Comparison of ENCODE assay signal across 17 mouse cellular contexts in genomic region chr6:115463338-115463737, GRCm38 (mm10).
DNase-seq lines count a peak whose midpoint lies in the region; ATAC-seq and TF ChIP-seq lines count a peak whose summit lies in the region.
"Had no signal": no experiment of that assay in that cellular context is flagged by ENCODE, and none has a peak within 500 bp of the region (broad histone marks: within the 10 kb centered on the region; RNA-seq: fewer than 3 reads in every experiment).

No protein-coding gene starts in this region.

- TF ChIP-seq POLR2A in heart, adult 2 months (IDR thresholded peaks at IDR 0.05; ENCODE audit: insufficient read depth, low read depth, low read length): no peak

- intact Hi-C loops in heart, adult 2 months (cut with DNase I): loop anchor here (5.0 kb wide), 3 partner anchors 34 to 74 kb away; no protein-coding TSS in a partner anchor

- H3K27ac ChIP-seq in heart, adult 2 months: peak overlapping the region; percentile 72
- peak overlapping the region; percentile 58 for H3K27ac ChIP-seq in kidney, embryonic 16.5 days (ENCODE audit: low read length)
- H3K27ac ChIP-seq in midbrain, embryonic 11.5 days (ENCODE audit: low read depth, low read length): no peak overlapping the region
- H3K27ac ChIP-seq in midbrain, embryonic 15.5 days: no peak overlapping the region
- peak overlapping the region; percentile 49; the same call in 1 of the 2 replicates for H3K27ac ChIP-seq in stomach, postnatal 0 days (replicated peaks)
- H3K27ac ChIP-seq: hindbrain, embryonic 15.5 days; limb, embryonic 15.5 days; midbrain, embryonic 12.5 days had no signal

- WGBS in heart, adult 2 months: 37% methylated on average over 2 of the region's 2 CpGs
- WGBS in kidney, embryonic 16.5 days: 24% methylated on average over 2 of the region's 2 CpGs
- WGBS in midbrain, embryonic 11.5 days: 88% methylated on average over 2 of the region's 2 CpGs
- WGBS in midbrain, embryonic 15.5 days: 81% methylated on average over 2 of the region's 2 CpGs
- 32% methylated on average over 2 of the region's 2 CpGs for WGBS in stomach, postnatal 0 days

- ATAC-seq in kidney, embryonic 16.5 days (ENCODE audit: low FRiP score, low TSS enrichment): 0 out of 2 replicates have a peak, but pooled peaks have one; percentile 9
- ATAC-seq in midbrain, embryonic 11.5 days (ENCODE audit: low FRiP score): no peak
- ATAC-seq in midbrain, embryonic 15.5 days (replicated peaks): no peak
- ATAC-seq in stomach, postnatal 0 days (ENCODE audit: low FRiP score, low TSS enrichment): no peak; the same call in 1 of the 2 replicates
- ATAC-seq: forebrain, embryonic 14.5 days had no signal

- H3K36me3 ChIP-seq in heart, adult 2 months (ENCODE audit: control insufficient read depth, insufficient read depth, low read length): peaks cover 9% of the 10 kb centered on the region
- no peaks in the 10 kb centered on the region for H3K36me3 ChIP-seq in kidney, embryonic 16.5 days (ENCODE audit: insufficient read depth, low read length)
- no peaks in the 10 kb centered on the region for H3K36me3 ChIP-seq in midbrain, embryonic 11.5 days (ENCODE audit: control insufficient read depth, insufficient read depth, low read length)
- H3K36me3 ChIP-seq in midbrain, embryonic 15.5 days (replicated peaks): no peaks in the 10 kb centered on the region
- H3K36me3 ChIP-seq in stomach, postnatal 0 days (ENCODE audit: control insufficient read depth, insufficient read depth, low read length): no peaks in the 10 kb centered on the region; the same call in 1 of the 2 replicates
- H3K36me3 ChIP-seq: hindbrain, embryonic 15.5 days; limb, embryonic 15.5 days; midbrain, embryonic 12.5 days had no signal

- no peaks in the 10 kb centered on the region; the same call in 1 of the 2 replicates for H3K4me1 ChIP-seq in heart, adult 2 months (ENCODE audit: control insufficient read depth, insufficient read depth, low read length)
- 0 out of 2 replicates have a peak, but pooled peaks cover 3% of the 10 kb centered on the region for H3K4me1 ChIP-seq in kidney, embryonic 16.5 days (ENCODE audit: insufficient read depth, low read length)
- H3K4me1 ChIP-seq in midbrain, embryonic 11.5 days (ENCODE audit: control insufficient read depth, insufficient read depth, low read length): no peaks in the 10 kb centered on the region
- H3K4me1 ChIP-seq in midbrain, embryonic 15.5 days: no peaks in the 10 kb centered on the region
- no peaks in the 10 kb centered on the region for H3K4me1 ChIP-seq in stomach, postnatal 0 days (replicated peaks; ENCODE audit: control insufficient read depth, insufficient read depth)
- H3K4me1 ChIP-seq: hindbrain, embryonic 15.5 days; limb, embryonic 15.5 days had no signal

- no peak for TF ChIP-seq EP300 in heart, adult 2 months (IDR thresholded peaks at IDR 0.05; ENCODE audit: insufficient read depth, low read depth, low read length)
- no peak for TF ChIP-seq EP300 in stomach, postnatal 0 days (optimal IDR thresholded peaks at IDR 0.05)

- no peaks in the 10 kb centered on the region for H3K79me2 ChIP-seq in heart, adult 2 months (replicated peaks; ENCODE audit: control insufficient read depth, insufficient read depth, low read length)

- no peaks in the 10 kb centered on the region for H3K27me3 ChIP-seq in heart, adult 2 months (ENCODE audit: control insufficient read depth, insufficient read depth, low read length)
- no peaks in the 10 kb centered on the region for H3K27me3 ChIP-seq in kidney, embryonic 16.5 days (ENCODE audit: insufficient read depth, low read length)
- H3K27me3 ChIP-seq in midbrain, embryonic 11.5 days (ENCODE audit: control insufficient read depth, insufficient read depth, low read length): no peaks in the 10 kb centered on the region
- no peaks in the 10 kb centered on the region for H3K27me3 ChIP-seq in midbrain, embryonic 15.5 days (replicated peaks)
- no peaks in the 10 kb centered on the region for H3K27me3 ChIP-seq in stomach, postnatal 0 days (ENCODE audit: control insufficient read depth, insufficient read depth, low read length)
- H3K27me3 ChIP-seq: CH12.LX; hindbrain, embryonic 15.5 days; limb, embryonic 15.5 days; midbrain, embryonic 12.5 days had no signal

- TF ChIP-seq CTCF in heart, adult 2 months (IDR thresholded peaks at IDR 0.05): no peak
- TF ChIP-seq CTCF in stomach, postnatal 0 days (IDR thresholded peaks at IDR 0.05; ENCODE audit: low read depth): no peak

- peak overlapping the region; percentile 6; the same call in 1 of the 2 replicates for H3K4me2 ChIP-seq in kidney, embryonic 16.5 days (replicated peaks; ENCODE audit: low read depth, low read length)
- H3K4me2 ChIP-seq in midbrain, embryonic 11.5 days: no peak overlapping the region
- H3K4me2 ChIP-seq in midbrain, embryonic 15.5 days: no peak overlapping the region
- H3K4me2 ChIP-seq in stomach, postnatal 0 days (replicated peaks; ENCODE audit: low read depth): no peak overlapping the region
- H3K4me2 ChIP-seq: hindbrain, embryonic 15.5 days; limb, embryonic 15.5 days; midbrain, embryonic 12.5 days had no signal

- H3K9me3 ChIP-seq in kidney, embryonic 16.5 days (ENCODE audit: low read length): 0 out of 2 replicates have a peak, but pooled peaks cover 2% of the 10 kb centered on the region
- H3K9me3 ChIP-seq in midbrain, embryonic 11.5 days (ENCODE audit: control insufficient read depth, low read length): no peaks in the 10 kb centered on the region
- no peaks in the 10 kb centered on the region for H3K9me3 ChIP-seq in midbrain, embryonic 15.5 days
- no peaks in the 10 kb centered on the region for H3K9me3 ChIP-seq in stomach, postnatal 0 days (ENCODE audit: control insufficient read depth, low read length)
- H3K9me3 ChIP-seq: hindbrain, embryonic 15.5 days; limb, embryonic 15.5 days; midbrain, embryonic 12.5 days had no signal

- H3K4me3 ChIP-seq in heart, adult 2 months: no peak overlapping the region
- H3K4me3 ChIP-seq in kidney, embryonic 16.5 days (ENCODE audit: low read length): no peak overlapping the region
- no peak overlapping the region for H3K4me3 ChIP-seq in midbrain, embryonic 11.5 days (ENCODE audit: low read depth, low read length)
- no peak overlapping the region for H3K4me3 ChIP-seq in midbrain, embryonic 15.5 days
- no peak overlapping the region for H3K4me3 ChIP-seq in stomach, postnatal 0 days (ENCODE audit: low read depth, low read length)
- H3K4me3 ChIP-seq: erythroblast, embryonic 14.5 days; hindbrain, embryonic 15.5 days; limb, embryonic 15.5 days; midbrain, embryonic 12.5 days had no signal

- DNase-seq in heart, adult 2 months: no peak
- DNase-seq in heart, adult 8-10 months (ENCODE audit: low spot score): no peak
- DNase-seq in kidney, postnatal 36 days: no peak
- DNase-seq in midbrain, embryonic 11.5 days (ENCODE audit: low spot score, missing footprints): peak; percentile 49
- DNase-seq in stomach, postnatal 0 days (ENCODE audit: low spot score): no peak
- no peak for DNase-seq in thymus, postnatal 14 days
- DNase-seq: retina, postnatal 1 day; right cerebral cortex, postnatal 4 days; thymus, adult 2 months had no signal

- no peak overlapping the region for H3K9ac ChIP-seq in heart, adult 2 months (ENCODE audit: low read depth, low read length)
- H3K9ac ChIP-seq in kidney, embryonic 16.5 days (replicated peaks; ENCODE audit: low read length): no peak overlapping the region
- H3K9ac ChIP-seq in midbrain, embryonic 11.5 days (ENCODE audit: low read length): no peak overlapping the region
- no peak overlapping the region for H3K9ac ChIP-seq in midbrain, embryonic 15.5 days
- H3K9ac ChIP-seq in stomach, postnatal 0 days (ENCODE audit: low read length): no peak overlapping the region
- H3K9ac ChIP-seq: hindbrain, embryonic 15.5 days; limb, embryonic 15.5 days; midbrain, embryonic 12.5 days had no signal

Comparison
In these comparisons a context has a peak if more than half of its experiments do, and no peak if none do; other contexts are left out.
1. H3K27ac ChIP-seq: peak in heart, adult 2 months (single experiment), kidney, embryonic 16.5 days (single experiment) and stomach, postnatal 0 days (single experiment); none in midbrain, embryonic 11.5 days (single experiment) and midbrain, embryonic 15.5 days (single experiment).